Mouse (Mus musculus) bone marrow, adult 2 months (tissue): Measurements from ENCODE around the gene Rims1. TPM values are rescaled to one million over a fixed set of nuclear protein-coding genes. Genes with fewer than 3 reads are reported as not detected.

Source experiments
- H3K27ac ChIP-seq: fragments of 200-500 bp; 2 replicates; pipeline ENCODE4 v1.5.1; 2012; ENCODE audit warnings: low read depth, mild to moderate bottlenecking, control low read depth, inconsistent platforms, low read length; ENCODE audit not compliant: control insufficient read depth, poor library complexity, insufficient read depth
- H3K4me1 ChIP-seq: fragments of 200-500 bp; 2 replicates; pipeline ENCODE4 v1.6.1; 2011; ENCODE audit warnings: low read length; ENCODE audit not compliant: control insufficient read depth, insufficient read depth
- H3K4me3 ChIP-seq: fragments of 200-500 bp; replicated peaks from 2 replicates; pipeline ENCODE3; 2011; ENCODE audit warnings: mild to moderate bottlenecking, low read depth, low read length, control low read depth; ENCODE audit not compliant: control insufficient read depth
- CTCF ChIP-seq: fragments of 200-500 bp; IDR thresholded peaks from 2 replicates; pipeline ENCODE4 v1.5.1; 2011; ENCODE audit warnings: low read length, control low read depth; ENCODE audit not compliant: control insufficient read depth, insufficient read depth
- POLR2A ChIP-seq: fragments of 200-500 bp; IDR thresholded peaks from 2 replicates; pipeline ENCODE4 v1.6.1; 2011; ENCODE audit warnings: low read depth, mild to moderate bottlenecking, control low read depth, low read length, borderline replicate concordance; ENCODE audit not compliant: control insufficient read depth
- WGBS: fragments of 180-500 bp; shearing (Covaris S2); methylation state at CpG from one replicate; pipeline ENCODE4 v1.1.7; 2018; 5-methylcytosine and 5-hydroxymethylcytosine counted together
- polyA plus RNA-seq: library from polyadenylated mRNA; stranded (reverse); fragments of >200 nt; gene quantifications from 2 replicates; pipeline ENCODE4 v1.2.4, GENCODE M21; 2011; ENCODE audit warnings: low replicate concordance; ENCODE audit not compliant: missing spikeins, insufficient read depth, insufficient read length

Rims1 gene
- polyA plus RNA-seq, 1 experiment: 1.6 TPM

GRCm38 (mm10) chr1:22315537-22315936 is 490.3 kb downstream of the Rims1 start:
- no peak for TF ChIP-seq CTCF
- no peak for TF ChIP-seq POLR2A
- WGBS: 55% methylated on average over 2 of the region's 2 CpGs
- no peak overlapping the region for H3K4me3 ChIP-seq
- H3K27ac ChIP-seq: no peak overlapping the region
- no peaks in the 10 kb centered on the region for H3K4me1 ChIP-seq

GRCm38 (mm10) chr1:22311471-22311870 is 494.3 kb downstream of the Rims1 start:
- 74% methylated on average over 7 of the region's 7 CpGs for WGBS
- no peak for TF ChIP-seq POLR2A
- no peak for TF ChIP-seq CTCF
- H3K4me3 ChIP-seq: no peak overlapping the region
- H3K4me1 ChIP-seq: no peaks in the 10 kb centered on the region
- no peak overlapping the region for H3K27ac ChIP-seq

- no peak overlapping the region for H3K4me3 ChIP-seq
Measured at GRCm38 (mm10) chr1:22306519-22306918, 499.3 kb downstream of the Rims1 start.

GRCm38 (mm10) chr1:22305932-22306331 is 499.9 kb downstream of the Rims1 start:
- Histone ChIP-seq H3K4me3 (no peak overlapping the region), H3K4me1 (no peaks in the 10 kb centered on the region), H3K27ac (no peak overlapping the region)
- WGBS: 71% methylated on average over 1 of the region's 1 CpGs
- TF ChIP-seq CTCF (no peak), POLR2A (no peak)

More at GRCm38 (mm10) chr1:22306519-22306918, 499.3 kb downstream of the Rims1 start:
- Histone ChIP-seq H3K27ac (no peak overlapping the region), H3K4me1 (no peaks in the 10 kb centered on the region)
- TF ChIP-seq CTCF: no peak
- 79% methylated on average over 5 of the region's 5 CpGs for WGBS

- Histone ChIP-seq H3K4me1 (no peaks in the 10 kb centered on the region), H3K4me3 (no peak overlapping the region), H3K27ac (no peak overlapping the region)
- 37% methylated on average over 3 of the region's 3 CpGs for WGBS
- TF ChIP-seq POLR2A (no peak), CTCF (no peak)
Measured at GRCm38 (mm10) chr1:22293953-22294352, 511.8 kb downstream of the Rims1 start.

- Histone ChIP-seq H3K4me3 (no peak overlapping the region), H3K4me1 (no peaks in the 10 kb centered on the region), H3K27ac (no peak overlapping the region)
- TF ChIP-seq POLR2A (no peak), CTCF (no peak)
- 84% methylated on average over 2 of the region's 2 CpGs for WGBS
Measured at GRCm38 (mm10) chr1:22293310-22293709, 512.5 kb downstream of the Rims1 start.

- Histone ChIP-seq H3K4me1 (no peaks in the 10 kb centered on the region), H3K27ac (no peak overlapping the region), H3K4me3 (no peak overlapping the region)
- WGBS: 78% methylated on average over 2 of the region's 2 CpGs
- TF ChIP-seq POLR2A (no peak), CTCF (no peak)
Measured at GRCm38 (mm10) chr1:22286807-22287206, 519.0 kb downstream of the Rims1 start.

- no peak overlapping the region for H3K27ac ChIP-seq
- 17% methylated on average over 1 of the region's 1 CpGs for WGBS
- H3K4me1 ChIP-seq: no peaks in the 10 kb centered on the region
- H3K4me3 ChIP-seq: no peak overlapping the region
- no peak for TF ChIP-seq POLR2A
- TF ChIP-seq CTCF: no peak
Measured at GRCm38 (mm10) chr1:22279954-22280353, 525.8 kb downstream of the Rims1 start.

GRCm38 (mm10) chr1:22274081-22274480 is 531.7 kb downstream of the Rims1 start:
- WGBS: 71% methylated on average over 2 of the region's 2 CpGs
- TF ChIP-seq CTCF (no peak), POLR2A (no peak)
- Histone ChIP-seq H3K27ac (no peak overlapping the region), H3K4me3 (no peak overlapping the region), H3K4me1 (no peaks in the 10 kb centered on the region)
